Mouse (Mus musculus): ENCODE data around the gene Srpx2.

The Srpx2 gene

DNA sequence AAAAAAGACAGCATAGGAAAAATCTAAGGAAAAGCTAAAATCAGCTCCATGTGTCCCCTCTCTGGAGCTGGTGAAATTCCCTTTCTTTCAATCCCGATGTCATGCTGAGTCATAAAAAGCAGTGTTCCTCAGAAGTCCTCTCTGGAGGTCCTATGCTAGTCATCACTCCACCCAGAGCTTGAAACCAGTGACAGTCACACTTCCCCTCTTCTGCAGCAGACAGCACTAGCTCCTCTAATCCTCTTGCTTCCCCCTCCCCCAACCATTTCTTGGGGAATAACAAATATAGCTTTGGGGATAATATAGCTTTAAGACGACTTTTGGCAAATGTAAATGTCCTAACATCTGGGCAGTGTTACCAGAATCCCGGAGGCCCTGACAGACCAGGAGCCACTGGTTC, at the start of gene Srpx2:
TSS of gene Srpx2 (plus strand) at position 166 of the 400 bp plus-strand sequence.
- DNase-seq (ENCODE audit: low read depth): no peak

- DNase-seq (ENCODE audit: low read depth): no peak
These were observed 38.5 kb upstream of the Srpx2 start for GRCm38 (mm10) chrX:133869743-133870142.

GRCm38 (mm10) chrX:133887308-133887707, 20.9 kb upstream of the Srpx2 start:
- DNase-seq (ENCODE audit: low read depth): no peak

DNA sequence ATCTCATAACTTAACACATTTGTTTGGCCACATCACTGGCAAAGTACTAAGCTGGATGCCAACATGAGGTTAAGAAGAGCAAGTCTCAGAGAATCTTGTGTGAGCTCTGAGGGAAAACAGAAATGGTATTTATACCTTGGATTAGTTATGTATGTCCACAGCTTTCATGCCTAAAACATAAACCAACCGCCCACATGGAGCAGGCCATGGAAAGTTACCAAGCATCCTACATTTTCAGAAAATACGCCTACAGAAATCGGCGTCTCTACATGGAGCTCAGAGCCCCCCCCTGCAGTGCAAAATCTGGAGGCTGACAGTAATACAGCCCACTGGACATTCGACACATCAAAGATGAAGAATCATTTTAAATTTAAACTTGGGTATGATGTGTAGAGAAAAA, 20.1 kb upstream of the Srpx2 start:
- no peak for DNase-seq (ENCODE audit: low read depth)

DNA sequence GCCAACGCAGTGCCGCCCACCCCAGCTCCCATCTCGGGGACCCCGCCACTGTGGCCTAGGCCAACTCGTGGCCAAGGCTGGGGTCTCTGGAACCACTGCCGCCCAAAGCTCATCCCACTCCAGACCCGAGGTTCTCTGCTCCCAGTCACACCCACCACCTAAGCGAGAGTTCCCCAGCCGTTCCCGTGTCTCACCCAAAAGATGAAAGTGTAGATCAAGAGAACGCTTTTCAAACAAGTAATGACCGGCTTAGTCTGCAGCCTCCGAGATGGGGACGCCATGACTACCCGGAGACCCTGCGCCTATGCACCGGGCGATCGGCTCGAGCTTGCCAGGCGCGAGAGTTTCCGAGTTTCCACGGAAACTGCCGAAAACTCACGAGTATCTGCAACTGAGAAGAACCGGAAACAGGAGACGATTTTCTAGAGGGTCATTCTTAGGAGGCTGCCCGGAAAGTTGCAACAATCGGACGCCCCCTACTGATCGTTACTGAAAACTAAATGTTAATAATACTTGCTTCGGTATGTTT, 10.1 kb upstream of the Srpx2 start, which contains the start of gene Tspan6:
TSS of gene Tspan6 (minus strand) at position 416 of the 529 bp plus-strand sequence.
- peak; percentile 57 for DNase-seq (ENCODE audit: low read depth)

- peak; percentile 60 for DNase-seq (ENCODE audit: low read depth)
These were observed 3.3 kb downstream of the Srpx2 start for GRCm38 (mm10) chrX:133911397-133912103.

- no peak for DNase-seq (ENCODE audit: low read depth)
These were observed 4.8 kb downstream of the Srpx2 start for GRCm38 (mm10) chrX:133913006-133913405.

DNA sequence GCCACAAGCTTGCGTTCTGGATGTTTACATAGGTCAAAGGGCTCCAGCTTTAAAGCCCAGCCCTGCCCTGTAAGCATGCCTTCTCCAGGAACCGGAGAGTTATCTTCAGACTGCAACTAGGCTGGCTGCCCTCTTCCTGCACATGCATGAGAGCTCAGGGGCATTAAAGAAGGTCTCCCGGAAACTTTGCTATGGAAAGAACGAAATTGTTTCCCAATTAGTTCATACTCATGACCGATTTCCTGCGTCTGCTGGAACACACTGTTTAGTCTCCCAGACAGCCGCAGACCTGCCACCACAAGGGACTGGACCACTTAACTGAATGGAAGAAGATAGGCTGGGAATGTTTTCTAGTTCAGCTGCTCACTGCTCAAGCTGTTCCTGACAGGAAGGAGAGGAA, 6.0 kb downstream of the Srpx2 start:
- DNase-seq (ENCODE audit: low read depth): peak; percentile 35

DNA sequence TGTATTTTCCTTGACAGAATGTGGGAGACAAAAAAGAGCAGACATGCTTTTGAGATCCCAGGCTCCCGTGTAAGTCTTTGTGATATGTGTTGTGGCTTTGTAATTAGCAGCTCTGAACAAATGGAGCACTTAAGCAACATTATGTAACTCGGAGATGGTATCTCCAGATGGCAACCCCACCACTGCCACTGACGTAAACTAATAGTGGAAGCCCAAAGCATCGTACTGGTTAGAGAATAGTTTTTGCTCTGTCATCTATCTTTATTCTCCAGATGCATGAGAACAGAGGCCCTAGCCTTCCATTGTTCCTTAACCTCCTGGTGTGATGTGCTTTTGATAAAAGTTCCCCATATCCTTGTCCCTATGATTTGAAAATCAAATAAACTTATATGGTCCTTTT, 13.0 kb downstream of the Srpx2 start:
- no peak for DNase-seq (ENCODE audit: low read depth)

DNA sequence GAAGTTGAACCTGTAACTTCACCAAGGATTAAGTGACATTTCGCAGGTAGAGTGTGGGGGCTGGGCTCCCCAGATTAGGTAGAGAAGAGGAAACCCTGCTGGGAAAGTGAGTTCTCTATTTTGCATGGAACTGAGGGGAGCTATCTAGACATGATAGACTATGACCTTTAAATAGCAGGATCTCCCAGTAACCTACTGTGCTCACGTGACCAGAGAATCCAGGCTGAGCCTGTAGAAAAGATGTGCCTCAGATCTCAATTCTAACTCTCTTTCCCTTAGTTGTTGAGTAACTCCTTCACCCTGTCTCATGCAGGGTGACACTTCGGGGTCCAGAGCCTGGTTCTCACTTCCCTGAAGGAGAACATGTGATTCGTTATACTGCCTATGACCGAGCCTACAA, 18.5 kb downstream of the Srpx2 start:
- DNase-seq (ENCODE audit: low read depth): no peak

DNA sequence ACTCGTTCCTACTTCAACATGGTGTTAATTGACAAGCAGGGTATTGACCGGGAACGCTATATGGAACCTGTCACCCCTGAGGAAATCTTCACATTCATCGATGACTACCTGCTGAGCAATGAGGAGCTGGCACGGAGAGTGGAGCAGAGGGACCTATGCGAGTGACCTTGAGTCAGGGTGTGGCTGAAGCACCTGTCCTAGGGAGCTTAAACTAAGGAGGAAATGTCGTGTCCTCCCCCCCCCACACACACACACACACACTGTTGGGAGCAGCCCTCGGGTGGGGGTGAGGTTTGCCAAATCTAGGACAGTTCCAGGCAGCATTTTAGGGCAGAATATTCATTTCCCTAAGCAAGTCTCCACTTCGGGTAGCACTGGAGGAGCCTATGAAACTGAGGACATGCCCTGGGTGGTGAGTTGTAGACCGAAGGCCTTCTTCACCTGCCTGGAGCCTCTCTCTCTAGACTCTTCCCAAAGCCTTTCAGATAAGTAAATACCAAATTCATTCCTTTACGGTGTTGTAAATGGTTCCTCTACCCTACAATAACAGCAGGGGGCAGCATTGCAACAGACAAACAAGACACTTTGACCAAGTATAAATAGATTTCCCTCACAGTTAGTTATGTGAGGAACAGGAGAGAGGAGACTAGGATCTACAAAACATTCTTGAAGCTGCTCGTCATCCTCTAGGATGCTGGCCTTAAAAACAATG, 23.2 kb downstream of the Srpx2 start:
- DNase-seq (ENCODE audit: low read depth): no peak

GRCm38 (mm10) chrX:133936605-133937225, 28.5 kb downstream of the Srpx2 start:
- DNase-seq (ENCODE audit: low read depth): no peak

- DNase-seq (ENCODE audit: low read depth): no peak
These were observed 31.3 kb downstream of the Srpx2 start for GRCm38 (mm10) chrX:133939561-133939960.

GRCm38 (mm10) chrX:133947427-133947826, 39.2 kb downstream of the Srpx2 start:
- peak; percentile 18 for DNase-seq (ENCODE audit: low read depth)

DNA sequence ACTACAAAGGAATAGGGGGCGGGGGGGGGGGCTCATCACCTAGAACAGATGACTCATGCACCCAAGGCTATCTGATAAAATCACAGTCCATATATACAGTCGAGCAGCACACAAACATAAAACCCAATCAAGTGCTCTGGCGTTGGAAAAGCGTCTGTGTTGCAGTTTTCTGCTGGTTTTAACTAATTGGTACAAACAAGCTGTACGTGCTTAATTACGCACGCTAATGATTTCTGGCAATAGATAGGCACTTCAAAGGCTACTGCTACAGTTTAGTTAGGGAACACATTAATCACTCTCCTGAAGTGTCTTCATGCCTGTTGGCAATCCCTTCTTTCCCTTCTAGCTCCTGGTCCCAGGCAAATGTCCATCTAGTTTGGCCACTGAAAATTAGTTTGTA, 46.4 kb downstream of the Srpx2 start:
- no peak for DNase-seq (ENCODE audit: low read depth)

- DNase-seq (ENCODE audit: low read depth): no peak
These were observed 52.4 kb downstream of the Srpx2 start for GRCm38 (mm10) chrX:133960617-133961016.

GRCm38 (mm10) chrX:133964615-133965014, 56.4 kb downstream of the Srpx2 start:
- DNase-seq (ENCODE audit: low read depth): no peak

DNA sequence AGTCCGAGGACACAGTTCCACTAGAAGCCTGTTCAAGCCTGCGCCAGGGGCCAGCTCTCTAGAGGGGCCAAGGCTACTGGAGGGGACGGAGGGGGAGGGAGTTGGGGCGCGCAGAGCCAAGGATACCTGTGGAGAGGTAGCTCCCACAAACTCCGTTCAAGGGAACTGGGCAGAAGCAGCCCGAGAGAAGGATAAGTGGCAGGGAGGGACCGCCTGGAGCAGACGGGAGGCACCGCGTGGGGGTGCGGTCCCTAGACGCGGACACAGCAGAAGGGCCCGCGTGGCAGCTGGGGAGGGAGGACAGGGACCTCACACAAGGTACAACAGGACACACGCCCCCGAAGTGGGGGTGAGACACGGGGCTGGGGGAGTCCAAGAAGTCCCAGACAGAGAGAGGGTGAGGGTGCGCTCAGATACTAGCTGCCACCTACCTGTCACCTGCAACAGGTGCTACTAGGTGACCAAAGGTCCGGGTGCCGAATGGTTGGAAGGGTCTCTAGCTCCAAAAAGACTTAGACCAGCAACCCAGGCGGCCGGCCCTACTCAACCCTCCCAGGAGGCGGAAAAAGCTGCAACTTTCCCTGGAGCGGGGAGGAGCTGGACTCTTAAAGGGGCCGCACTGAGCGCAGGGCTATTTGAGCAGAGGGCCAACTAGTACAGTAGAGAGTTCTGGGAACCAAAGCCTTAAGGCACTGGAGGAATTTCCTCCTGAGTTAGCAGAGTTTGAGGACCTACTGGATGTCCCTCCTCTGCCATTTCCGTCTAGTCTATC, 73.2 kb downstream of the Srpx2 start, which contains the start of gene Sytl4:
TSS of gene Sytl4 (minus strand) at position 582 of the 772 bp plus-strand sequence.
- DNase-seq (ENCODE audit: low read depth): no peak
